Comparison of ENCODE assay signal across 20 mouse cellular contexts in genomic region chr11:6038929-6039328, GRCm38 (mm10). TPM values are rescaled to one million over a fixed set of nuclear protein-coding genes. Genes with fewer than 3 reads are reported as not detected.
A peak's percentile ranks its signal among the peaks of the same experiment; 100 is the strongest.
DNase-seq lines count a peak whose midpoint lies in the region; ATAC-seq and TF ChIP-seq lines count a peak whose summit lies in the region.
"Had no signal": no experiment of that assay in that cellular context is flagged by ENCODE, and none has a peak within 500 bp of the region (broad histone marks: within the 10 kb centered on the region; RNA-seq: fewer than 3 reads in every experiment).

No protein-coding gene starts in this region.

- H3K36me3 ChIP-seq in ES-Bruce4 (ENCODE audit: control insufficient read depth, insufficient read depth, low read length, poor library complexity, severe bottlenecking), result no peaks in the 10 kb centered on the region
- no peaks in the 10 kb centered on the region for H3K36me3 ChIP-seq in hindbrain, embryonic 15.5 days
- H3K36me3 ChIP-seq: embryonic facial prominence, embryonic 10.5 days; G1E; kidney, embryonic 15.5 days; limb, embryonic 15.5 days had no signal

- H3K4me1 ChIP-seq in ES-Bruce4 (ENCODE audit: control insufficient read depth, insufficient read depth, low read length), result peaks cover 10% of the 10 kb centered on the region
- peaks cover 13% of the 10 kb centered on the region; the same call in 1 of the 2 replicates for H3K4me1 ChIP-seq in hindbrain, embryonic 15.5 days (replicated peaks)
- H3K4me1 ChIP-seq in lung, adult 2 months (ENCODE audit: control insufficient read depth, insufficient read depth, low read length), result no peaks in the 10 kb centered on the region
- H3K4me1 ChIP-seq: limb, embryonic 15.5 days had no signal

- no peaks in the 10 kb centered on the region for H3K9me3 ChIP-seq in ES-Bruce4 (replicated peaks; ENCODE audit: control insufficient read depth, insufficient read depth, low read length, poor library complexity, severe bottlenecking)
- no peaks in the 10 kb centered on the region for H3K9me3 ChIP-seq in hindbrain, embryonic 15.5 days
- H3K9me3 ChIP-seq: embryonic facial prominence, embryonic 10.5 days; G1E; kidney, embryonic 15.5 days; limb, embryonic 15.5 days had no signal

- DNase-seq in frontal cortex, postnatal 10 days (ENCODE audit: low spot score in 2 of 2), result no peak
- DNase-seq in brain, embryonic 18.5 days (ENCODE audit: low read depth, low spot score), result peak; percentile 36
- no peak for DNase-seq in left cerebral cortex, adult 18-20 months (ENCODE audit: low spot score in 2 of 2)
- DNase-seq in lung, adult 2 months, result no peak
- no peak for DNase-seq in right cerebral cortex, adult 2 months (ENCODE audit: low spot score in 2 of 2)
- DNase-seq: adrenal gland, postnatal 14 days; cerebellum, postnatal 36 days; heart, adult 18-20 months; lung, adult 18-20 months; lung, postnatal 4 days; right cerebral cortex, postnatal 4 days had no signal

- no peak overlapping the region for H3K4me3 ChIP-seq in ES-Bruce4 (ENCODE audit: low read depth, low read length)
- no peak overlapping the region for H3K4me3 ChIP-seq in hindbrain, embryonic 15.5 days
- no peak overlapping the region for H3K4me3 ChIP-seq in lung, adult 2 months (replicated peaks; ENCODE audit: extremely low read depth, low read depth, low read length)
- H3K4me3 ChIP-seq: embryonic facial prominence, embryonic 10.5 days; erythroblast, embryonic 14.5 days; kidney, embryonic 15.5 days; limb, embryonic 15.5 days had no signal

- no peak overlapping the region for H3K9ac ChIP-seq in ES-Bruce4 (ENCODE audit: low read depth, poor library complexity, severe bottlenecking)
- no peak overlapping the region for H3K9ac ChIP-seq in hindbrain, embryonic 15.5 days
- H3K9ac ChIP-seq: kidney, embryonic 15.5 days; limb, embryonic 15.5 days had no signal

- H3K27me3 ChIP-seq in ES-Bruce4 (ENCODE audit: control insufficient read depth, insufficient read depth, low read length, poor library complexity, severe bottlenecking), result no peaks in the 10 kb centered on the region
- no peaks in the 10 kb centered on the region for H3K27me3 ChIP-seq in hindbrain, embryonic 15.5 days
- H3K27me3 ChIP-seq: kidney, embryonic 15.5 days; limb, embryonic 15.5 days had no signal

- WGBS in hindbrain, embryonic 15.5 days, result 26% methylated on average over 7 of the region's 7 CpGs
- WGBS in lung, adult 2 months, result 65% methylated on average over 7 of the region's 7 CpGs

- TF ChIP-seq EP300 in ES-Bruce4 (IDR thresholded peaks at IDR 0.05; ENCODE audit: insufficient read depth, low read depth, low read length), result peak; percentile 64

- TF ChIP-seq CTCF in ES-Bruce4 (IDR thresholded peaks at IDR 0.05; ENCODE audit: low read depth, low read length), result no peak
- TF ChIP-seq CTCF in lung, adult 2 months (IDR thresholded peaks at IDR 0.05; ENCODE audit: insufficient read depth, low read length), result no peak

- H3K27ac ChIP-seq in ES-Bruce4 (ENCODE audit: insufficient read depth, low read length), result peak overlapping the region; percentile 75
- H3K27ac ChIP-seq in hindbrain, embryonic 15.5 days (replicated peaks), result peak overlapping the region; percentile 4
- H3K27ac ChIP-seq: embryonic facial prominence, embryonic 10.5 days; kidney, embryonic 15.5 days; limb, embryonic 15.5 days had no signal

- 0 out of 2 replicates have a peak, but pooled peaks have one; percentile 10 for ATAC-seq in frontal cortex, adult (ENCODE audit: low TSS enrichment)
- no peak for ATAC-seq in hindbrain, embryonic 15.5 days (ENCODE audit: low FRiP score, low read depth)
- ATAC-seq: inflammation-experienced regulatory T-cells, adult 6 months had no signal

- H3K4me2 ChIP-seq in hindbrain, embryonic 15.5 days, result no peak overlapping the region
- H3K4me2 ChIP-seq: kidney, embryonic 15.5 days; limb, embryonic 15.5 days had no signal

- no peak for TF ChIP-seq POLR2A in ES-Bruce4 (IDR thresholded peaks at IDR 0.05; ENCODE audit: insufficient read depth, low read length)
- no peak for TF ChIP-seq POLR2A in lung, adult 2 months (IDR thresholded peaks at IDR 0.05; ENCODE audit: borderline replicate concordance, extremely low read depth, low read depth, low read length)

RNA-seq across cellular contexts. Expression of gene Camk2b, which starts 27.2 kb away (rescaled TPM):
- polyA plus RNA-seq in ES-Bruce4 (2011; ENCODE audit: insufficient read depth, insufficient read length, low read depth, missing spikeins), result 8.9 and 12.8 TPM in 2 replicates
- 125 and 145 TPM in 2 replicates for polyA plus RNA-seq in hindbrain, embryonic 15.5 days (2015; fragmentation: Nextera tagmentation; extraction: Ambion mirVana)
- total RNA-seq in left cerebral cortex, adult 18-20 months (2021), result 100 to 1,000 TPM; 618 to 648 TPM
- polyA plus RNA-seq in lung, adult 2 months (2012; rRNA removed), result 13.8 and 17.8 TPM in 2 replicates
- polyA plus RNA-seq: erythroblast, embryonic 14.5 days; G1E had no signal
